Mouse (Mus musculus) spleen, adult 10 weeks (tissue): ENCODE measurements around the gene Gstcd. TPM values are rescaled to one million over a fixed set of nuclear protein-coding genes. Genes with fewer than 3 reads are reported as not detected.

Experiments
- polyA plus RNA-seq: library from polyadenylated mRNA; stranded (reverse); fragments of 350-450 nt; fragmentation: Illumina TruSeq; extraction: RNeasy Lipid Tissue Mini Kit (QIAGEN cat#74804); gene quantifications from one replicate; pipeline ENCODE4 v1.2.3, GENCODE M21; 2015; ENCODE audit warnings: low replicate concordance; ENCODE audit not compliant: insufficient read depth

The Gstcd gene
- 12.5 TPM for polyA plus RNA-seq

DNA sequence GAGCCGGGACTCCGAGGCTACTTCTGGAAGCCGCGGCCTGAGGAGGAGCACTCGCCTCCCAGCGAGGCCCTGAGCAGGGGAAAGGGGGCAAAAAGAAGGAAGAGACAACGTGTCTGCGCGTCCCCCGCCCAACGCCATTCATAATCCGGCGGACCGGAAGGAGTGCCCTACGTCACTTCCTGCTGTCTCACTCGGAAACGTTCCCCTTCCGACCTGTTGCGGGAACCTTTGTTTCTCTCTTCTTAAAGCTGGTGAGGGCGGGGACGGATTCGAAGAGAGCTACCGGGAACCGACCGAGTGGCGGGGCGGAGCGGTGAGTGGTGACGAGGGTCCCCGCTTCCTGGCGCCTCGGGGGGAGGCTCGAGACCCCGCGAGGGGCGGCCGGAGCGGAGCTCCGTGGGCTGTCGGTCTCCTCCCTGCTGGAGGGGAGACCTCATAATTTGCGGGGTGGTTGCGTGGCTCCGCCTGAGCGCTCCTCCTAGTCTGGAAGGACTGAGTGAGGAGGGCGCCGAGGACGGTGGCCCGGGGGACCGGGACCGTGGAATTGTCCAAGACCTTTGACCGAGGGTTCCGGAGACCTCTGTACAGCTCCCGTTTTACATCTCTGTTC lies at the start of gene Gstcd, which contains the start of gene Ints12:
TSS of gene Gstcd (minus strand) at position 370 of the 610 bp plus-strand sequence.
TSS of gene Ints12 (plus strand) at position 177 of the 610 bp plus-strand sequence.

DNA sequence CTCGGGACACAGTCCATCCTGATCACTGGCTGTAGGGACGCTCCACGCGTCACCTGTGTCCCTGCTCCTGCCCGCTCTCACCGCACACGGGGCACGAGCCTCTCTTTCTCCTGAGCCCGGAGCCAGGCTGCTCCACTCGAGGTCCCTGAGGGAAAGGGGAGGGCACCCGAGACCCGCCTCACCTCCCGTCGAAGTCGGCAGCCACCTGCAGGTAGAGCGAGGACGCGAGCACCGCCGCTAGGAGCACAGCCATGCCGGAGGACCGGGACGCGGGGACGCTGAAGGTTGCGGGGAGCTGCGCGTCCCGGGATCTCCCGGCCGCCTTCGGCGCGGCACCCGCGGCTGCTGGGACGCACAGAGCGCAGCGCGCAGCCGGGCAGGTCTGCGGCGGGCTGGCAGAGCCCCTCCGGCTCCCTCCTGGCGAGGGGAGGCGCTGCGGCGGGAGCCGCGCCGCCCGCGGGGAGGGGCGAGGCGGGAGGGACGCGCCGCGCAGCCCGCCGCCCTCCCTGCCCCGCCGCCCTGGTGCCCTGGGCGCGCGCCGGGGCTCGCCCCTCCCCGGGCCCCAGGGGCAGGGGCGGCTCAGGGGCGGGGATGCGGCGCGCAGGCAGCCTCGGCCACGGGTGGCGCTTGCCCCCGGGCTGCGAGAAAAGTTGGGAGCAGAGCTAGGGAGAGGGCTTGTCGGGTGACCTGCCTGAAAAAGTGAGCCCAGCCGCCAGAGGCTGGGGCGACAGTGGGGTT lies 141.9 kb downstream of the Gstcd start, which contains the start of gene Npnt:
TSS of gene Npnt (minus strand) at position 501 of the 738 bp plus-strand sequence.

Other genes with a start within 250 kb of the Gstcd start
- 75.2 TPM for gene Npnt, start 141.7 kb downstream of the Gstcd start, polyA plus RNA-seq
- gene Ints12, start 193 bp downstream of the Gstcd start, polyA plus RNA-seq = 19.6 TPM
- not detected for gene Arhgef38, start 142.9 kb upstream of the Gstcd start, polyA plus RNA-seq
- 42.1 TPM for gene Ppa2, start 218.1 kb upstream of the Gstcd start, polyA plus RNA-seq